ENCODE assay signal across 20 mouse cellular contexts in the genomic region with DNA sequence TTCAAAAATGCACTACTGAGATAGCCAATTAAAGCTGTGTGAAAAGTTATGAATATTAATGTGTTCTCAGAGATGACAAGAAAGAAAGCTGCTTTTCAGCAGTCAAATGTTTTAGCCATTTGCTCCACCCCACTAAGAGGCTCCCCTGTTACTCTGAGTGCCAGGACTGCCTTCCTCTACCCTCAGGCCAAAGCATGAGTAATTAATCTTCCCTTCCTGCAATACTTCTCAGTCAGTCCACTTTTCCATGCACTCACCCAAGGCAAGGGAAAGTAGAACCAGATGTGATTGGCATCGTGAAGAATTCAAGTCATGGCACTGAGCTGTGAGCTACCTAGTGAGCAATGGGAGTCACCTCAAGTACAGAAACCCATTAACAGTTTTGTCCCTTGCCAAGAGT.
A peak's percentile ranks its signal among the peaks of the same experiment; 100 is the strongest.
DNase-seq lines count a peak whose midpoint lies in the region; ATAC-seq and TF ChIP-seq lines count a peak whose summit lies in the region.
"Had no signal": no experiment of that assay in that cellular context is flagged by ENCODE, and none has a peak within 500 bp of the region (broad histone marks: within the 10 kb centered on the region; RNA-seq: fewer than 3 reads in every experiment).

No protein-coding gene starts in this region.

- no peaks in the 10 kb centered on the region for H3K27me3 ChIP-seq in hindbrain, embryonic 12.5 days
- no peaks in the 10 kb centered on the region for H3K27me3 ChIP-seq in hindbrain, embryonic 16.5 days (replicated peaks; ENCODE audit: control insufficient read depth, insufficient read depth, low read length)
- H3K27me3 ChIP-seq in limb, embryonic 14.5 days (ENCODE audit: control insufficient read depth, insufficient read depth, low read length), result no peaks in the 10 kb centered on the region
- H3K27me3 ChIP-seq: embryonic facial prominence, embryonic 13.5 days; megakaryocyte, embryonic 14.5 days had no signal

- peak; percentile 3 for DNase-seq in NIH3T3 (ENCODE audit: low read depth)
- peak; percentile 5 for DNase-seq in embryo, embryonic 10.5 days (ENCODE audit: low spot score)
- peak; percentile 8 for DNase-seq in limb, embryonic 14.5 days (ENCODE audit: low spot score)
- DNase-seq in heart, postnatal 25 days (ENCODE audit: low spot score), result no peak
- no peak for DNase-seq in right cerebral cortex, postnatal 14 days
- DNase-seq: adrenal gland, postnatal 14 days; cerebellum, adult 9-11 months; gastrocnemius, postnatal 36 days; heart, postnatal 4 days; kidney, postnatal 14 days; layer of hippocampus, adult 9-11 months had no signal

- ATAC-seq in hindbrain, embryonic 12.5 days (ENCODE audit: low FRiP score), result peak; percentile 22; the same call in 1 of the 2 replicates
- ATAC-seq in hindbrain, embryonic 16.5 days, result no peak
- ATAC-seq in limb, embryonic 14.5 days (ENCODE audit: low FRiP score, low read depth), result no peak
- ATAC-seq: CD4-positive, CD25-positive, alpha-beta regulatory T cell, adult 4 months; intestine, postnatal 0 days; lung, postnatal 0 days had no signal

- no peaks in the 10 kb centered on the region for H3K4me1 ChIP-seq in hindbrain, embryonic 12.5 days
- H3K4me1 ChIP-seq in hindbrain, embryonic 16.5 days (ENCODE audit: control insufficient read depth, insufficient read depth, low read depth, low read length), result no peaks in the 10 kb centered on the region; the same call in 1 of the 2 replicates
- no peaks in the 10 kb centered on the region for H3K4me1 ChIP-seq in limb, embryonic 14.5 days (ENCODE audit: control insufficient read depth, insufficient read depth, low read length)
- H3K4me1 ChIP-seq: embryonic facial prominence, embryonic 13.5 days; heart, embryonic 10.5 days; megakaryocyte, embryonic 14.5 days had no signal

- H3K27ac ChIP-seq in hindbrain, embryonic 12.5 days, result no peak overlapping the region
- H3K27ac ChIP-seq in hindbrain, embryonic 16.5 days (ENCODE audit: low read depth, low read length), result no peak overlapping the region
- H3K27ac ChIP-seq in limb, embryonic 14.5 days (replicated peaks; ENCODE audit: low read depth, low read length), result no peak overlapping the region
- H3K27ac ChIP-seq: embryonic facial prominence, embryonic 13.5 days; heart, embryonic 10.5 days; liver, embryonic 14.5 days had no signal

- TF ChIP-seq POLR2A in limb, embryonic 14.5 days (IDR thresholded peaks at IDR 0.05; ENCODE audit: borderline replicate concordance, extremely low read depth, insufficient read depth, insufficient read length), result no peak

- no peaks in the 10 kb centered on the region for H3K9me3 ChIP-seq in hindbrain, embryonic 12.5 days (replicated peaks)
- no peaks in the 10 kb centered on the region for H3K9me3 ChIP-seq in hindbrain, embryonic 16.5 days (ENCODE audit: control insufficient read depth, low read length)
- no peaks in the 10 kb centered on the region for H3K9me3 ChIP-seq in limb, embryonic 14.5 days (ENCODE audit: control insufficient read depth, low read length)
- H3K9me3 ChIP-seq: embryonic facial prominence, embryonic 13.5 days; heart, embryonic 10.5 days had no signal

- H3K36me3 ChIP-seq in hindbrain, embryonic 12.5 days, result no peaks in the 10 kb centered on the region
- H3K36me3 ChIP-seq in hindbrain, embryonic 16.5 days (ENCODE audit: control insufficient read depth, insufficient read depth, low read length), result no peaks in the 10 kb centered on the region
- H3K36me3 ChIP-seq in limb, embryonic 14.5 days (ENCODE audit: control insufficient read depth, insufficient read depth, low read length), result no peaks in the 10 kb centered on the region
- H3K36me3 ChIP-seq: embryonic facial prominence, embryonic 13.5 days; heart, embryonic 10.5 days had no signal

- intact Hi-C loops in heart, postnatal 25 days (cut with DNase I), result no loop called here

- WGBS in hindbrain, embryonic 12.5 days, result 58% methylated on average over 1 of the region's 1 CpGs
- 59% methylated on average over 1 of the region's 1 CpGs for WGBS in hindbrain, embryonic 16.5 days
- 0% methylated on average over 1 of the region's 1 CpGs for WGBS in limb, embryonic 14.5 days

- H3K9ac ChIP-seq in hindbrain, embryonic 12.5 days, result no peak overlapping the region
- no peak overlapping the region for H3K9ac ChIP-seq in hindbrain, embryonic 16.5 days (ENCODE audit: low read depth, low read length)
- H3K9ac ChIP-seq in limb, embryonic 14.5 days (ENCODE audit: low read depth, low read length, severe bottlenecking), result no peak overlapping the region
- H3K9ac ChIP-seq: embryonic facial prominence, embryonic 13.5 days; liver, embryonic 14.5 days had no signal

- no peak overlapping the region for H3K4me3 ChIP-seq in hindbrain, embryonic 12.5 days
- H3K4me3 ChIP-seq in hindbrain, embryonic 16.5 days (ENCODE audit: low read length), result no peak overlapping the region
- no peak overlapping the region for H3K4me3 ChIP-seq in limb, embryonic 14.5 days (replicated peaks; ENCODE audit: low read length)
- H3K4me3 ChIP-seq: embryonic facial prominence, embryonic 13.5 days; heart, embryonic 10.5 days; megakaryocyte, embryonic 14.5 days had no signal

- no peak overlapping the region for H3K4me2 ChIP-seq in hindbrain, embryonic 12.5 days (replicated peaks)
- H3K4me2 ChIP-seq in hindbrain, embryonic 16.5 days (ENCODE audit: low read length), result no peak overlapping the region
- no peak overlapping the region for H3K4me2 ChIP-seq in limb, embryonic 14.5 days (replicated peaks; ENCODE audit: low read depth, low read length, severe bottlenecking)
- H3K4me2 ChIP-seq: embryonic facial prominence, embryonic 13.5 days had no signal

Comparison
In these comparisons a context has a peak if more than half of its experiments do, and no peak if none do; other contexts are left out.
1. DNase-seq: peak in NIH3T3 (single experiment), embryo, embryonic 10.5 days (single experiment) and limb, embryonic 14.5 days (single experiment); none in heart, postnatal 25 days (single experiment) and right cerebral cortex, postnatal 14 days (single experiment).